Mouse (Mus musculus) kidney, adult 2 months (tissue): ENCODE data around the gene Pdk4.

Source experiments
- CTCF ChIP-seq: fragments of 200-500 bp; conservative IDR thresholded peaks from 2 replicates; pipeline ENCODE4 v1.5.1; 2011; ENCODE audit warnings: low read depth, mild to moderate bottlenecking, control low read depth, low read length, moderate library complexity, mixed read lengths; ENCODE audit not compliant: insufficient read depth, insufficient read length
- POLR2A ChIP-seq: fragments of 200-500 bp; IDR thresholded peaks from one replicate; pipeline ENCODE4 v1.6.1; 2011; ENCODE audit warnings: low read depth, low read length, control low read depth

GRCm38 (mm10) chr6:5441221-5441620, 54.9 kb downstream of the Pdk4 start:
- no peak for TF ChIP-seq CTCF
- no peak for TF ChIP-seq POLR2A
